Mouse (Mus musculus): Measurements from ENCODE around the gene 3110040N11Rik. TPM values are rescaled to one million over a fixed set of nuclear protein-coding genes. Genes with fewer than 3 reads are reported as not detected.
"Not testable (repeated sequence)": the region's sequence is repeated elsewhere in the genome, so short reads cannot be mapped to it uniquely, and the experiment has no call there.

Gene 3110040N11Rik
- 40.5 and 42.0 TPM in 2 replicates for polyA plus RNA-seq (2014; fragmentation: Nextera tagmentation; extraction: Ambion mirVana)

DNA sequence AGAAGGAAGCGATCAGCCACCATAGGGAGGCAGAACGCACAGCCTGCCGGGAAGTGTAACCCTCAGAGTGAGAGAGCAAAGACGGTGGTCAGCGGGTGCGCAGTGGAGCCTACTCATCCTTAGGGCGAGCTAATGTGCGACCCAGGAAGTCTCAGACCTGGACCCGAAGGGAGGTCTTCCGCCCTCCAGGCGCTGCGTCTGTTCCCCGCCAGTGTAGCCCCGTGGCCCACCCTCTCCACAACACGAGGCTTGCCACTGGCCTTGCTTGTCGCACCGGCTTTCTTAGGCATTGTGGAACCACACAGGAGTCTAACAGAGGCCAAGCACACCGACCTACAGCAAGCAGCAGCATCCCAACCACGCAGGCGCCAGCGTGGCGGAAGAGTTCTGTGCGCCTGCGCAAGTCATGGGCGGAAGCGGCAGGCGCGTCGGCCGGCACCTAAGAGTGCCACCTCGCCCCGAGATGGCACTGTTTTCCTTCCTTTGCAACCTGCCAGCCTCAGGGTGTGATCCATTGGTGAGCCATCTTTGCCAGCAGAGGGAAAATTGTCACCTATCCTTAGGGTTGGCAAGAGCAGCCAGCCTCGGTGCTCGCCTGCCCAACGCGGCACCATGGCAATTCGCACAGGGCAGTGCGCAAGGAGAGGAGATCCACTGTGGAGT, at the start of gene 3110040N11Rik:
3110040N11Rik (minus strand) TSS at position 384 of the 663 bp plus-strand sequence.
- WGBS (ENCODE audit: insufficient replicate concordance), result under 1% methylated on average over 38 of the region's 38 CpGs
- Histone ChIP-seq H3K36me3 (ENCODE audit: control insufficient read depth, insufficient read depth, low read length) (peaks cover 2% of the 10 kb centered on the region; the same call in 1 of the 2 replicates), H3K9ac (ENCODE audit: low read depth, low read length) (peak within 1 kb of the TSS; percentile 83), H3K4me1 (ENCODE audit: control insufficient read depth, insufficient read depth, low read length) (peaks cover 10% of the 10 kb centered on the region; the same call in 1 of the 2 replicates), H3K4me2 (peak within 1 kb of the TSS; percentile 88), H3K4me3 (ENCODE audit: low read depth, low read length) (peak within 1 kb of the TSS; percentile 71), H3K9me3 (replicated peaks; ENCODE audit: control insufficient read depth, low read length) (no peaks in the 10 kb centered on the region), H3K27me3 (ENCODE audit: control insufficient read depth, insufficient read depth, low read length) (no peaks in the 10 kb centered on the region), H3K27ac (ENCODE audit: low read depth, low read length) (peak within 1 kb of the TSS; percentile 98)
- ATAC-seq (replicated peaks; ENCODE audit: insufficient number of reproducible peaks, low FRiP score, low TSS enrichment), result peak; percentile 91

DNA sequence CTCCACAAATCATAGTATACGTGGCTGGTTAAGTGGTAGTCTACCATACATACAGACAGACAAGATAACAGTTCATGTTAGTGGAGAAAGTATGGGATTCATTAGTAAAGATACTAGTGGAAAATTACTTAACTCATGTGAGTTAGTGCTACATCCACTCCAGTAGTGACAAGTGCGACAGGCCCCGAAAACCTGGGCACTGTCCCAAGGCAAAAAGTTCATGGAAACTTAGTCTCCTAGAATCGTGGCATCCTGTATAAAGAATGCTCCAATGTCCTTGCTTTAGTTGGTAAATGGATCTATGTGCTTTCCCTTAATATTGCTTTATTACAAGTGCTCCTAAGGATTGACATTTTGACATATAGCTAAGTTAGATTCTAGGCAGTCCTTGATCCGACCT, 48.5 kb upstream of the 3110040N11Rik start:
- WGBS (ENCODE audit: insufficient replicate concordance), result 84% methylated on average over 5 of the region's 5 CpGs

DNA sequence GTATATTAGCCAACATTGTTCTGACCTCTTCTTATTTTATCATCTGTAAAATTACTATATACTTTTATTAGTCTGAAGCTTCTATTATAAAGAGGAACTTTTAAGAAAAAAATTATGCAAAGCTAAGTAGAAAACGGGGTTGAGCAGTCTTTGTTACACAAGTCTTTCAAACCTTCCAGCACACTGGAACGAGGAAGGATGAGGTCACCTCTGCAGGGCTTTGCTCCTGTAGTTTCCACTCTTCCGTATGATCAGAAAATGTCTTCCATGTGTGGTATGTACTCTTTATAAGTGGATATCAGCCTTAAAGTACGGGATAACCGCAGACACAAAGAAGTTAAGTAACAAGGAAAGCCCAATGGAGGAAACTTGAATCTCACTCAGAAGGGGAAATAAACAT, 46.2 kb upstream of the 3110040N11Rik start:
- peaks cover 3% of the 10 kb centered on the region; the same call in 1 of the 2 replicates for H3K4me1 ChIP-seq (ENCODE audit: control insufficient read depth, insufficient read depth, low read length)
- no peak overlapping the region for H3K4me3 ChIP-seq (ENCODE audit: low read depth, low read length)
- no peak overlapping the region for H3K27ac ChIP-seq (ENCODE audit: low read depth, low read length)
- H3K9ac ChIP-seq (ENCODE audit: low read depth, low read length), result no peak overlapping the region
- no peaks in the 10 kb centered on the region for H3K9me3 ChIP-seq (replicated peaks; ENCODE audit: control insufficient read depth, low read length)
- 83% methylated on average over 5 of the region's 5 CpGs for WGBS (ENCODE audit: insufficient replicate concordance)
- H3K27me3 ChIP-seq (ENCODE audit: control insufficient read depth, insufficient read depth, low read length), result no peaks in the 10 kb centered on the region
- no peaks in the 10 kb centered on the region for H3K36me3 ChIP-seq (ENCODE audit: control insufficient read depth, insufficient read depth, low read length)
- H3K4me2 ChIP-seq, result no peak overlapping the region
- no peak for ATAC-seq (replicated peaks; ENCODE audit: insufficient number of reproducible peaks, low FRiP score, low TSS enrichment)

More for the DNA sequence above, 48.5 kb upstream of the 3110040N11Rik start:
- not testable (repeated sequence) for H3K9ac ChIP-seq (ENCODE audit: low read depth, low read length); H3K4me3 ChIP-seq (ENCODE audit: low read depth, low read length); H3K36me3 ChIP-seq (ENCODE audit: control insufficient read depth, insufficient read depth, low read length); H3K27ac ChIP-seq (ENCODE audit: low read depth, low read length); ATAC-seq (replicated peaks; ENCODE audit: insufficient number of reproducible peaks, low FRiP score, low TSS enrichment); H3K9me3 ChIP-seq (replicated peaks; ENCODE audit: control insufficient read depth, low read length); H3K27me3 ChIP-seq (ENCODE audit: control insufficient read depth, insufficient read depth, low read length); H3K4me1 ChIP-seq (ENCODE audit: control insufficient read depth, insufficient read depth, low read length); H3K4me2 ChIP-seq

DNA sequence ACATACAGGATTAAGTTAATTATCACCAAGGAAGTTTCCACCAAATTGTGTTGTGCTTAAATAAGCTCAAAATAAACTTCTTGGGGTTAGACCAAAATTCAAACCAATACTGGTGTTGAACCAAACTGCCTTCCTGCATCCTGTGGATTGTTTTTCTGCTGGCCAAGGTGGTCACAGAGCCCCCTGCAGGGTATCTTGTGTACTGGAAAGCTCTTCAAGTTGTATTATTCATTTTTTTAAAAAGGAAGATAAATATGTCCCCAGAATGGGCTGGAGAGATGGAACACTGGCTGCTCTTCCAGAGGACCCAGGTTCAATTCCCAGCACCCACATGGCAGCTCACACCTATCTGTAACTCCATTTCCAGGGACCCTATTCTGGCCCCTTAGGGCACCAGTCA, 45.6 kb upstream of the 3110040N11Rik start:
- no peak overlapping the region for H3K4me3 ChIP-seq (ENCODE audit: low read depth, low read length)
- no peak overlapping the region for H3K4me2 ChIP-seq
- H3K27me3 ChIP-seq (ENCODE audit: control insufficient read depth, insufficient read depth, low read length), result no peaks in the 10 kb centered on the region
- no peaks in the 10 kb centered on the region for H3K9me3 ChIP-seq (replicated peaks; ENCODE audit: control insufficient read depth, low read length)
- H3K9ac ChIP-seq (ENCODE audit: low read depth, low read length), result no peak overlapping the region
- H3K27ac ChIP-seq (ENCODE audit: low read depth, low read length), result no peak overlapping the region
- ATAC-seq (replicated peaks; ENCODE audit: insufficient number of reproducible peaks, low FRiP score, low TSS enrichment), result no peak
- no peaks in the 10 kb centered on the region for H3K36me3 ChIP-seq (ENCODE audit: control insufficient read depth, insufficient read depth, low read length)
- peaks cover under 1% of the 10 kb centered on the region; the same call in 1 of the 2 replicates for H3K4me1 ChIP-seq (ENCODE audit: control insufficient read depth, insufficient read depth, low read length)

DNA sequence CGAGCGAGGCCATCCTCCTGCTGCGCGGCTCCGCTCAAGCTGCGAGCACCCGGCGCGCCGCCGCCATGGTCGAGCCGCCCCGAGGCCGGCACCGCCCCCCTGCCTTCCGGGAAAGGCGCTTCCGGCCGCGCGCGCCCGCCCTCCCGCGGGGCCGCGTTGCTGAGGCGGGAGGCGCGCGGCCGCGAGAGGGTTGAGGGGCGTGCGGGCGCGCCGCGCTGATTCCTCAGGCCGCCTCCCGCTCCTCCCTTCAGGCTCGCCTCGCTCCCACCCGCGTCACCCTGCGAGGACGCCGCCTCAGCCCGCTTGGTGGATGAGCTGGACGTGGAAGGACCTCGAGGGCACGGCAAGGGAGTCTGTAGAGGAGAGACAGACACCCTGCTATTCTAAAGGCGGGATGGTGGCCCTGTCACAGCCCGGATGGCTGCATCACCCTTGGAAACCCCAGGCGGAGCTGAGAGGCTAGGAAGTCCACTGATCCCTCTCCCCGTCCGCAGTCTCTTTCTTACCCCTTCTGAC, 40.2 kb upstream of the 3110040N11Rik start, which contains the start of gene Btbd1:
Btbd1 (minus strand) TSS at position 53 of the 516 bp plus-strand sequence.
- H3K4me2 ChIP-seq, result peak within 1 kb of the TSS; percentile 89
- H3K27ac ChIP-seq (ENCODE audit: low read depth, low read length), result peak within 1 kb of the TSS; percentile 97
- H3K4me3 ChIP-seq (ENCODE audit: low read depth, low read length), result peak within 1 kb of the TSS; percentile 84
- no peaks in the 10 kb centered on the region for H3K36me3 ChIP-seq (ENCODE audit: control insufficient read depth, insufficient read depth, low read length)
- no peaks in the 10 kb centered on the region for H3K9me3 ChIP-seq (replicated peaks; ENCODE audit: control insufficient read depth, low read length)
- peak; percentile 89 for ATAC-seq (replicated peaks; ENCODE audit: insufficient number of reproducible peaks, low FRiP score, low TSS enrichment)
- WGBS (ENCODE audit: insufficient replicate concordance), result under 1% methylated on average over 53 of the region's 58 CpGs
- no peaks in the 10 kb centered on the region for H3K27me3 ChIP-seq (ENCODE audit: control insufficient read depth, insufficient read depth, low read length)
- peak within 1 kb of the TSS; percentile 94 for H3K9ac ChIP-seq (ENCODE audit: low read depth, low read length)
- H3K4me1 ChIP-seq (ENCODE audit: control insufficient read depth, insufficient read depth, low read length), result peaks cover 26% of the 10 kb centered on the region

DNA sequence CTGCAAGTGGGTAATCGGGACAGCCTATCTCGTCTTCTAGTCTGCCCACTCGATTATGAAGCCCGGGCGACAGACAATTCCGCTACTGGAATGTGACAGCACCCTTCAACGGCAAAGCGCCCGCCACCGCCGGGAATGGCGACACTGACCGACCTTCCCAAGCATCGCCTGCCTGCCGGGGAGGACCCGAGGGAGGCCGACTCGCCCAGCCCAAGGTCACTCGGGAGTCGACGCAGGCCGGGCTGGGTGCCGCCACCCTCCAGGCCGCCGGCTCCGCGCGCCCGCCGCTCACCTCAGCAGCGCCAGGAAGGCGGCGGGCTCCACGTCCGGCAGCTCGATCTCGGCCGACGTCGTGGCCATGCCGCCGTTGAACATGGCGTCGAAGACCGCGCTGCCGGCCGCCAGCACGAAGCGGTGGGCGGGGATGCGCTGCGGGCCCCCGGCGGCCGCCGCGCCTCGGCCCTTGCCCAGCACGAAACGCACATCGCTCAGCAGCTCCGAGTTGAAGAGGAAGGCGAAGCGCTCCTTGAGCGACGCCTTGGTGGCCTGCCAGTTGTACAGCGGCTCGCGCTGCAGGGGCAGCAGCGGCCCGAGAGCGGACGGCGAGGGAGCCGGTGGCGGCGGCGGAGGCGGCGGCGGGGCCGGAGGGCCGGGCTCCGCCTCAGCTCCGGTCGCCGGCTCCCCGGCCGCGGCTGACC, 39.6 kb upstream of the 3110040N11Rik start:
- H3K27ac ChIP-seq (ENCODE audit: low read depth, low read length), result peak overlapping the region; percentile 97
- H3K36me3 ChIP-seq (ENCODE audit: control insufficient read depth, insufficient read depth, low read length), result no peaks in the 10 kb centered on the region
- H3K9me3 ChIP-seq (replicated peaks; ENCODE audit: control insufficient read depth, low read length), result no peaks in the 10 kb centered on the region
- peak overlapping the region; percentile 94 for H3K9ac ChIP-seq (ENCODE audit: low read depth, low read length)
- peak overlapping the region; percentile 84 for H3K4me3 ChIP-seq (ENCODE audit: low read depth, low read length)
- peaks cover 29% of the 10 kb centered on the region for H3K4me1 ChIP-seq (ENCODE audit: control insufficient read depth, insufficient read depth, low read length)
- peak; percentile 77 for ATAC-seq (replicated peaks; ENCODE audit: insufficient number of reproducible peaks, low FRiP score, low TSS enrichment)
- WGBS (ENCODE audit: insufficient replicate concordance), result under 1% methylated on average over 82 of the region's 91 CpGs
- no peaks in the 10 kb centered on the region for H3K27me3 ChIP-seq (ENCODE audit: control insufficient read depth, insufficient read depth, low read length)
- peak overlapping the region; percentile 89 for H3K4me2 ChIP-seq

DNA sequence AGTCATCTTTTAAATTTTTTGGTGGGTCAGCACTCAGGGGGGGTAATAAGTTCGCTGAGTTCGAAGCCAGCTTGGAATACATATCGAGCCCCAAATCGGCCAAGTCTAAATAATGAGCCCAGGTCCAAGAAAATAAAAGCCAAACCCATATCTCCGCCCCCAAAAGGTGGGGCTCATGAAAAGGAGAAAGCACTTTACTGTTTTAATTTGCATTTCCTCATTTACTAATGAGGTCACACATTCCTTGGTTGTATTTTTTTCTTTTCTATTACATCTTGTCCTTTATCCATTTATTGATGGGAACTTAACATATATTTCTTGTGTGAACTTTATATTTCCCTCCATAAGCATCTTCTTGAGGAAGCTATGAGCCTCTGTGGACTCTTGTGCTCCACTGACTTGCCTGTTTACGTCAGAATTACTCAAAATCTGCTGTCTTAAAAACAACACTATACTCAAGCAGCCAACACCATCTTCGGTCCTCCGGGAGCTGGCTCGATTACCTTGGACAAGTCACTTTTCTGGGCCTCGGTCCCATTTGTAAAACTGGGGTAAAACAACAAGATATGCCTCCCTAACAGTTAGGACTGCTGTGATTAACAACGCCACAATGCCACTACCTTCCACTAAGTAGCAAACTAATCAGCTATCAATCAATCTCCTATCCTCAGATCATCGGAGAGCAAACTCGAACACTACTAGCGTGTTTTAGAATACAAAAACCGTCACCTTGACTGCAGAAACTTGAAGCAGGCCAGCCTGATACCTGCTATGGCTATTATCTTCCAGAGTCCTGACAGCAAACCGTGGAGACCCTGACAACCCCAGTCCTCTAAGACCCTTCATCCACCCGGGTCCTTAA, 38.8 kb upstream of the 3110040N11Rik start:
- H3K4me1 ChIP-seq (ENCODE audit: control insufficient read depth, insufficient read depth, low read length), result peaks cover 29% of the 10 kb centered on the region
- no peaks in the 10 kb centered on the region for H3K27me3 ChIP-seq (ENCODE audit: control insufficient read depth, insufficient read depth, low read length)
- no peaks in the 10 kb centered on the region for H3K36me3 ChIP-seq (ENCODE audit: control insufficient read depth, insufficient read depth, low read length)
- ATAC-seq (replicated peaks; ENCODE audit: insufficient number of reproducible peaks, low FRiP score, low TSS enrichment), result no peak
- H3K9me3 ChIP-seq (replicated peaks; ENCODE audit: control insufficient read depth, low read length), result no peaks in the 10 kb centered on the region
- H3K4me3 ChIP-seq (ENCODE audit: low read depth, low read length), result peak overlapping the region; percentile 84
- H3K4me2 ChIP-seq, result peak overlapping the region; percentile 89
- peak overlapping the region; percentile 97 for H3K27ac ChIP-seq (ENCODE audit: low read depth, low read length)
- peak overlapping the region; percentile 94 for H3K9ac ChIP-seq (ENCODE audit: low read depth, low read length)
- 30% methylated on average over 17 of the region's 17 CpGs for WGBS (ENCODE audit: insufficient replicate concordance)

DNA sequence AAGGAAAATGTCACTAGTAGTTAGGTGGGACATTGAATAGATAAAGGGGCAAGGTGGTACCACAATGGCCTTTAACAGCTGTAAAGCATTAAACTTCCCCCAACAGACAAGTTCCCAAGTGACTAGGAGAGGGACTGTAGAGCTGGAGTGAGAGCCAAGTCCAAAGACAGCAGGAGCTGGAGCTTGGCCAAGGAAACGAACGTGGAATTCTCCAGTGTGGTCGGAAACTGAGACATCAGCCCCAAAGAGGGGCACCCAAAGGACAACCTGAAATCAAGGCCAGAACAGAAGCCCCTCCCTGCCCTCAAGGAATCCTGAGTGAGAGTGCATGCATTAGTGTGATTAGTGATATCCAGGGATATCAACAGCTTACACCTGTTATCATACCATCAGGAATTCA, 36.1 kb upstream of the 3110040N11Rik start:
- H3K9me3 ChIP-seq (replicated peaks; ENCODE audit: control insufficient read depth, low read length), result no peaks in the 10 kb centered on the region
- 30% methylated on average over 3 of the region's 3 CpGs for WGBS (ENCODE audit: insufficient replicate concordance)
- no peak overlapping the region for H3K9ac ChIP-seq (ENCODE audit: low read depth, low read length)
- H3K36me3 ChIP-seq (ENCODE audit: control insufficient read depth, insufficient read depth, low read length), result no peaks in the 10 kb centered on the region
- ATAC-seq (replicated peaks; ENCODE audit: insufficient number of reproducible peaks, low FRiP score, low TSS enrichment), result no peak
- no peak overlapping the region for H3K27ac ChIP-seq (ENCODE audit: low read depth, low read length)
- H3K27me3 ChIP-seq (ENCODE audit: control insufficient read depth, insufficient read depth, low read length), result no peaks in the 10 kb centered on the region
- H3K4me3 ChIP-seq (ENCODE audit: low read depth, low read length), result no peak overlapping the region
- H3K4me1 ChIP-seq (ENCODE audit: control insufficient read depth, insufficient read depth, low read length), result peaks cover 29% of the 10 kb centered on the region
- peak overlapping the region; percentile 52 for H3K4me2 ChIP-seq
